Mouse (Mus musculus): ENCODE measurements at regions not wholly inside any gene's neighbourhood (a gene's known extent, or its start where the extent isn't known, plus 50 kb on each side); places are given as distances from the start of the nearest gene placed in this dataset.

DNA sequence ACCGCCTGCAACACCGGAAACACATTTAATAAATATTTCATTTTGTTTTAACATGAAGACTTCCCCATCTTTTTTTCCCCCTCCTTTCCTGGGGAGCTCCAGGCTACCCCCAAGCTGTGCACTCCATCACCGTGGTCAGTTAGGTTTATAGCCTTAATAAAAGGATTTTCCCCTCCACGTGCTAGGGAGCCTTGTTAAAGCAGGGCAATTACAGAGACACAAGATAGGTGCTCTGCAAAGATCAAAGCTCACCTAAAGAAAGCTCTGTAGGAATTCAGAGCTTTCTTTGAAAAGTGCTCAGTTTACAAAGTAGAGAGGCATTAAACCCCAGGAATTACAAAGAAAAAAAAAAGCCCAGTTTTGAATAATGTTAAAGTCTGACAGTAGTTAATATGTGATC lies 61.6 kb upstream of the Etaa1 start:
- no peak for DNase-seq (ENCODE audit: low read depth)

DNA sequence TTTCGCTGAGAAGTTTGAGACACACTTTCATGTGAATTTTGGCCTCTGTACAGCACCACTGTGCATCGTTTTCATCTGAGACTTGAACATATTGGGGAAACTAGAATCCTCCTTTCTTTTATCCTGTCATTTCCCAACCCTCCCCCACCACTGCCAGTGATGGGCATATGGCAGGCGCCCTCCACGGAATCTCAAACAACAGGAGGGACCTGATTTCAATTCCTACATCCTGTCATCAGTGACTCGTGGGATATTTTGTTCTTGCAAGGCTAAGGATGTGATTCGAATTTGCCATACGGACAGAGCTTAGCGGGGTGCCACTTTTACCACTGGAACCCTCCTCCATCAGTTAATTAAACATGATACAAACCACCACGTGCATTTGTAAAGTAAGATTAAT lies 60.9 kb upstream of the Etaa1 start:
- DNase-seq (ENCODE audit: low read depth), result no peak

DNA sequence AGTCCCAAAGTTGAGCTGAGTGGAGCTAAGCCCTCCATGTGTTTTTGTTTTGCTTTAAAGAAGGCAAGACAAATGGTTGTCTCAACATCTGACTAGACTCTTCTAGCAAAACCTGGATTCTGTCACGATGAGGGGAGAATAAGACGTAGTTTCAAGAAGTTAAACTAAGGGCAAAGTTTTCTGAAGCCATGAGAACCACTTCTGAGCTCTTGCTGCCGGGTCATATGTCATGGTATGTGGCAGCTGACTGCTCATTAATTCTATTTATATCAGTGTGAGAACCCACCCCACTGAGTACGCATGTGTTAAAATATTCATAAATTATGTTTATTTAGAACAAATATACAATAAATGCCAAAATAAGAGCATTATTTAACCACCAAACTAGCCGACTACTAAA lies 58.4 kb upstream of the Etaa1 start:
- DNase-seq (ENCODE audit: low read depth), result no peak

DNA sequence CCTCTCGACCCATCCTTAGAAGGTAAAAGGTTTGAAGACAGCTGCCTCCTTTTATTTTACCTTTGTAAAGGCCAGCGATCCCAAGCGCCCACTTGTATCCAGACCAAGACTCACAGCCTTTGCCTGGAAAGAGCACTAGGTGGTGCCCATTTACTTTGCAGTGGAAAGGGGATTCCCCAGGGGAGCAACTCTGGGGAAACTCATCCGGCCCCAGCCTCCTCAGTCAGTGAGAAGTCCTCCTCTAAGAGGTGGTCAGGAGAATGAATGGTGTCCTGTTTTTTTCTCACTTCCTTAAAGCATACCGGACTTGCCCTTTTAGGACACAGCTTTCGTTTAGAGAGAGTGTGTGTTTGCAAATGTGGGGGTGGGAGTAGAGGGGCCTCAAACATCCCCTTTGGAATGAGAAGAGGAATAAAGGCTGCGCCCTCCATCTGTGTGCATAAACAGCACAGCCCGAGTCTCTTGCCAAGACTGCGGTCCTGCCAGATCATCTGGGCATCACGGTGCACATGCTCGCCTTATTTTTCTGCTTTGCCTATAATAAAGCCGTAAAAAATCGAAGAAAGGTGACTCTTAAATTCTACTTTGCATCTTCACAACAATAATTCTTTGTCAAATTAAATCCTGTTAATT lies 57.5 kb upstream of the Etaa1 start:
- no peak for DNase-seq (ENCODE audit: low read depth)

DNA sequence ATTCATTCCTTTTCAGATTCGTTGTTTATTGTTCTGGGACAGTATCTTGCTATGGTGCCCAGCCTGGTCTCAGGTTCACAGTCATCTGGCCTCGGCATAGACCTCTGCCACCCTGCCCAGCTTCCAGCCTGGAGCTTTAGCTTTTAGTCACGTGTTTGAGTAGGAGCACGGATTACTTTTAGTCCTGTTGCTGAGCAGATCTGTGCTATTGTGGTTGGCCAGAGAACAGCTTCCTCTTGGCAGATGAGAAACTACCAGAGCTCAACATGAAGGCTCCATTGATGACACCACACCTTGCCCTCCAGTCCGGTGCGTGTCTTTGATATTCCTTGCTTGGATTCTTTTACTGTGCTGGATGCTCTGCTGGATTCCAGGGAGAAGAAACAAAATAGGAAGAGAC lies 54.5 kb upstream of the Etaa1 start:
- DNase-seq (ENCODE audit: low read depth), result no peak

All from c-Kit-positive CD71-negative TER-119-negative erythroid progenitor cells, embryonic 14.5 days (primary cell).